Mouse (Mus musculus) mouse embryonic stem cell (cell line): ENCODE measurements around the gene Tmx1.

ENCODE experiments used
- in situ Hi-C, 2 experiments: fragments of 300-500 bp; cut with MboI; formaldehyde crosslinking; loops; 1 replicate in 1 of 2; 3 replicates in 1 of 2; pipeline ENCODE4 v1.14.3; 2019 to 2020; ENCODE audit warnings: low sequenced_read_pairs in 2 of 2, low pct_unique_long_range_greater_than_20kb in 1 of 2, mixed read lengths in 1 of 2; ENCODE audit not compliant: unreplicated experiment in 1 of 2

Gene Tmx1

GRCm38 (mm10) chr12:70476884-70477576 lies 24.1 kb downstream of the Tmx1 start:
- in situ Hi-C loops, result no loop called here

GRCm38 (mm10) chr12:70477593-70478287 lies 24.8 kb downstream of the Tmx1 start:
- in situ Hi-C loops, result no loop called here

GRCm38 (mm10) chr12:70485956-70486355 lies 33.1 kb downstream of the Tmx1 start:
- in situ Hi-C loops, result no loop called here

DNA sequence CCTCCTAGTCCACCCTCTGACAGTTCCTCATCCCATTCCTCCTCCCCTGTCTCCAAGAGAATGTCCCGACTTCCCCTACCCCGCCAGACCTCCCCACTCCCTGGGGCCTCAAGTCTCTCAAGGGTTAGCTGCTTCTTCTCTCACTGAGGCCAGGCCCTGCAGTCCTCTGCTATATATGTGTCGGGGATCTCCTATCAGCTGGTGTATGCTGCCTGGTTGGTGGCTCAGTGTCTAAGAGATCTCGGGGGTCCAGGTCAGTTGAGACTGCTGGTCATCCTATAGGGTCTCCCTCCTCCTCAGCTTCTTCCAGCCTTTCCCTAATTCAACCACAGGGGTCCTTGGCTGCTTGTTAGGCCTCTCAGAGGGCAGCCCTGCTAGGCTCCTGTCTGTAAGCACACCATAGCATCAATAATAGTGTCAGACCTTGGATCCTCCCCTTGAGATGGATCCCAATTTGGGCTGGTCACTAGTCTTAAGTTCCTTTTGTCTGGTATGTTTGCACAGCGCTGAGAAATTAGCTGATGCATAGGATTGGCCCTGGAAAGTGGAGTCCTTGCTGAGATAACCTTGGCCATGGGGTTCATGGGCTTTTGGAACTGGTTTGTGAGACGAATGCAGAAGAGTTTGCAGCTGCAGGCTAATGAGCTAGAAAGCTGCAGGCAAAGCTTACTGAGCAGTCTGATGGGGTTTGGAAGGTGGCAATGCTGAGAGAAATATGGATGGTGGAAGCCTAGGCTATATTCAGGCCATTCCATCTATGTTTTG lies 34.0 kb downstream of the Tmx1 start:
- in situ Hi-C loops, result no loop called here

GRCm38 (mm10) chr12:70492441-70492840 lies 39.5 kb downstream of the Tmx1 start:
- in situ Hi-C loops, result no loop called here

DNA sequence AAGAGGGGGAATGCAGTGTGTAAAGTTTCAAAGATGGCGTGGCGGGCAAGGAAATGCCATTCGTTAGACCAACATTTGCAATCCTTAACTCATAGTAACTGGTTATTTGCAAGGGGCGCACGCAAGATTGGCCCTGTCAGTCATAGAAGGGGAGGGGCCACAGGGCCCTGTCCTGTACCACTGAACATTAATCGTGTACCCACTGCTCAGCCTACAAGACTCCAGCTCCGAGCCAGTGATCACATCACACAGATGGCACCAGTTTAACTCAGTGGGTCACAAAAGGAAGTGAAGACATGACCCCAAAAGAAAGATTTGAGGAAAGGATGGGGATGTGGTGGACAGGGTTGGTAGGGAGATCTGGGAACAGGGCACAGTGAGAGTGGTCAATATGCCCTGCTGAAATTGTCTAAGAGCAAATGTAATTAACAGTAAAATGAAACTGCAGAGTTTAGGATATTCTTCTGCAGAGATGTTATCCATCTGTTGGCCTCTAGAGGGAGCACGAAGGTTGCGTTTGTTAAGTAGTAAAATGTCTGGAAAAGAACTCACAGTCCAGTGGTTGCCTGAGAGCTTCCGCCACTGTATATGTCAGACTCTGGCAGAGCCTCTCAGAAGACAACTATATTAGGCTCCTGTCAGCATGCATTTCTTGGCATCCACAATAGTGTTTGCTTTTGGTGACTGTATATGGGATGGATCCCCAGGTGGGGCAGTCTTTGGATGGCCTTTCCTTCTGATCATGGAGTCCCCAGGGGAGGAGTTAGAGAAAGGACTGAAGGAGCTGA lies 41.8 kb downstream of the Tmx1 start:
- in situ Hi-C loops, result loop anchor here (5.0 kb wide), 1 partner anchor 418 kb away; no protein-coding TSS in a partner anchor

- in situ Hi-C loops, result loop anchor here (5.0 kb wide), 1 partner anchor 417 kb away; no protein-coding TSS in a partner anchor
Measured at GRCm38 (mm10) chr12:70495282-70495922, 42.5 kb downstream of the Tmx1 start.

DNA sequence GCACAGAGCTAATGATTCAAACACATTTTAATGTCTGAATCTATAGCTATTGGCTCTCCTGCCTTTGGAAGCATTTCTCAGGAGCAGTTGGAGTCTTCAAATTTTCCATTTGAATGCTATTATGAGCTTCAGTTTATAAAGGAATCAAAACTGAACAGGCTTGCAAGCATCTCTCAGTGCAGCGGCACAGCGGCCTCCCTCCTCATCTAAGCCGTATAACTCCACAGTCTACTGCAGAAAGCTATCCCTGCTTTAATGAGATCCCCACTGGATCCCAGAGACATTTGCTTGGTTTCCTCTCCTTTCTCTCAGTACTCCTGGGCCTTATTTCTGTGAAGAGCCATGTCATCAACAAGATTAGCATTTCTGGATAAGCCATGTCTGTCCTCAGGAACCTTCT lies 45.2 kb downstream of the Tmx1 start:
- in situ Hi-C loops, result loop anchor here (5.0 kb wide), 1 partner anchor 414 kb away; no protein-coding TSS in a partner anchor

DNA sequence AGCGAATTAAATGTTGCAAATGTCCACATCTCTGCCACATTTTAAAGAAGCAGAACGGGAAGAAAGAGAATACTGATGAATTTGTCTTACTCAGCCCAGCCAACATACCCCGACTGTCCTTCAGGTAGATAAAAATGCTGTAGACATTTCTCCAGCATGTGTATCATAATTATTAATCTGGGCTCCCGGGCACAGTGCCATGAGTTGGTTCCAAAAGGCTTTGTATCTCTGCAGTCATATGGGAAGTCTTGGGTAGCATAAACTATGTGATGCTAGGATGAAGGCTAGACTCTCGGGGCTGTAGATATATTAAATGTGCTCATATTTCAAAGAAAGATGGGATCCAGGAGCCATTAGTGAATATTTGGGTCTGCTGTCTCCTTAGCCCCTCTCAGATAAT lies 53.1 kb downstream of the Tmx1 start:
- in situ Hi-C loops, result no loop called here

GRCm38 (mm10) chr12:70512023-70512422 lies 59.1 kb downstream of the Tmx1 start:
- in situ Hi-C loops, result no loop called here

- in situ Hi-C loops, result no loop called here
Measured at GRCm38 (mm10) chr12:70512431-70512830, 59.5 kb downstream of the Tmx1 start.
